Mouse (Mus musculus) embryo, embryonic 11.5 days (tissue): ENCODE results near the gene Ephb2.
A peak's percentile ranks its signal among the peaks of the same experiment; 100 is the strongest.

ENCODE experiments used
- DNase-seq: peaks from one replicate; pipeline ENCODE4 v3.0.0-alpha.2; 2012; ENCODE audit warnings: low read depth, low spot score

Gene Ephb2

GRCm38 (mm10) chr4:136651882-136652527, 183.8 kb downstream of the Ephb2 start:
- no peak for DNase-seq

GRCm38 (mm10) chr4:136651357-136651811, 184.4 kb downstream of the Ephb2 start:
- peak; percentile 46 for DNase-seq

- no peak for DNase-seq
These were observed 185.5 kb downstream of the Ephb2 start for GRCm38 (mm10) chr4:136650261-136650660.

GRCm38 (mm10) chr4:136649480-136650196, 186.2 kb downstream of the Ephb2 start:
- DNase-seq = no peak

- peak; percentile 73 for DNase-seq
These were observed 186.8 kb downstream of the Ephb2 start for GRCm38 (mm10) chr4:136648922-136649479.

- no peak for DNase-seq
These were observed 196.9 kb downstream of the Ephb2 start for GRCm38 (mm10) chr4:136638890-136639289.

GRCm38 (mm10) chr4:136638230-136638750, 197.5 kb downstream of the Ephb2 start:
- no peak for DNase-seq

- DNase-seq = no peak
These were observed 198.1 kb downstream of the Ephb2 start for GRCm38 (mm10) chr4:136637563-136638229.

GRCm38 (mm10) chr4:136636983-136637562, 198.7 kb downstream of the Ephb2 start:
- no peak for DNase-seq

- no peak for DNase-seq
These were observed 199.3 kb downstream of the Ephb2 start for GRCm38 (mm10) chr4:136636511-136636910.

- DNase-seq = no peak
These were observed 199.8 kb downstream of the Ephb2 start for GRCm38 (mm10) chr4:136635995-136636394.

- DNase-seq = no peak
These were observed 204.4 kb downstream of the Ephb2 start for GRCm38 (mm10) chr4:136631237-136631994.

- no peak for DNase-seq
These were observed 209.2 kb downstream of the Ephb2 start for GRCm38 (mm10) chr4:136626590-136626989.

GRCm38 (mm10) chr4:136622388-136622787, 213.4 kb downstream of the Ephb2 start, which contains the start of gene Lactbl1:
TSS of gene Lactbl1 (plus strand) at chr4:136622621.
- no peak for DNase-seq

- DNase-seq = no peak
These were observed 213.8 kb downstream of the Ephb2 start for GRCm38 (mm10) chr4:136621956-136622355.

GRCm38 (mm10) chr4:136621336-136621735, 214.5 kb downstream of the Ephb2 start:
- DNase-seq = peak; percentile 51

- no peak for DNase-seq
These were observed 222.1 kb downstream of the Ephb2 start for GRCm38 (mm10) chr4:136613657-136614056.

- DNase-seq = no peak
These were observed 225.4 kb downstream of the Ephb2 start, which contains the start of gene Tex46 for GRCm38 (mm10) chr4:136610387-136610856. TSS of gene Tex46 (plus strand) at chr4:136610437.

- DNase-seq = no peak
These were observed 229.9 kb downstream of the Ephb2 start for GRCm38 (mm10) chr4:136605756-136606485.

- peak; percentile 95 for DNase-seq
These were observed 233.2 kb downstream of the Ephb2 start, which contains the start of gene Kdm1a for GRCm38 (mm10) chr4:136602568-136602967. TSS of gene Kdm1a (minus strand) at chr4:136602723.
